Mouse (Mus musculus) right cerebral cortex, postnatal 14 days (tissue): ENCODE results near the gene Tapbpl.
"Not testable (repeated sequence)": the region's sequence is repeated elsewhere in the genome, so short reads cannot be mapped to it uniquely, and the experiment has no call there.

Source experiments
- DNase-seq: peaks from one replicate; pipeline ENCODE4 v3.0.0; 2022

Tapbpl gene

DNA sequence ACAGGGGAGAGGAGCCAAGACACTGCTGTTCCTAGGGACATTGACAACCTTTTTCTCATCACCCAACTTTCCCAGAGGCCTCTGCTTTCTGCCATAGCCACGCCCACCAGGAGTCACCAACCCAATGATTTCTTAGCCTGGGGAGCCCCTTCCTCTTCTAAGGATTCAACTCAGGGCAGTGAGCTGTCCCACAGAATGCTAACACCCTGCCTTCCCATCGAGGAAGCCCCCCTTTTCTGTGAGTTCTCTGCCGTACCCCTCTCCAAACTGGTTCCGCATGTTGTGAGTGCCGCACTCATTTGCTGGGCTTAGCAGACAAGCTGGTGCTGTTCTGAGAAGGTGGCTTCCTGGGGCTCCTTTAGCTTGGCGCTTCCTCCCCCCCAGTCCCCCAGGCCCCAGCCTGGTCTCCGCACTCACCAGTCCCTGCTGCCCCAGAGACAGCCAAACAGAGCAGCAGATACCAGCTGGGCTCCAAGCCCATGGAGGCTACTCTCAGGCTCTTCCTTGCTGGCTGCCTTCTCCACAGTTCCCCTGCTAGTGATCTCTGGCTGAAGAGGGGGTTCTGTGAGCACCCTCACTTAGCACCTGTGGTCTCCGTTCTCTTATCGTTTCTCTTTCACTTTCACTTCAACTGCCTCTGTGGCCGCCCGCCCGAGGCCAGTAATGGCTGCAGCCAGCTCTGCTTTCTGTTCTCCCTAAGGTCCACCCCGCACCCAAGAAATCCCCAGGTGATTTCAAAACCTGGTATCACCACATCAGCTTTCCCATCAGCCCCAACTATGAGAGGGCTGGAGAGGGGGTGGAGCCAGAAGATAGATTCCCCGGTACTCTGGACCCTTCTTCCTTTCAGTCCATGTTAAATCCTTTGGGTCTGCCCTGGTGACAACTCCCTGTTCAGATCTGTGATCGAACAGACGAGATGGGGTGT lies at the start of gene Tapbpl:
Tapbpl (minus strand) TSS at position 744 of the 928 bp plus-strand sequence.
- no peak for DNase-seq

DNA sequence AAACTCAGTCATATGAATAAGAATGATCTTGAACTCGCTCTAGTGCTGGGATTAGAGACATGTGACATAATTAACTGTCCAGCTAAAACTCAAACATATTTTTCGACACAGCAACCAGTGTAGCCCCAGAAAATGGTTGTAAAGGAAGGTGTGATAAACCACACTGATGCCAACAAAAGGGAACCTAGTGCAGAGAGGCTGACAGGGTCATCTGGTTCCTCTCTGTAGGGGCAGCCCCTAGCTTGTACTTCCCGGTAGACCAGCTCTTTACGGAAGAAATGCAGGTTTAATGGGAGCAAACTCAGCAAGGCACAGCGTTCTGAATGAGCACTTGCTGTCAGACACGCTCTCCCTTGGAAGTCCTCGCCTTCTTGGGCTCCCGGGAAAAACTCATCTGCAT lies 48.1 kb upstream of the Tapbpl start:
- DNase-seq, result no peak

DNA sequence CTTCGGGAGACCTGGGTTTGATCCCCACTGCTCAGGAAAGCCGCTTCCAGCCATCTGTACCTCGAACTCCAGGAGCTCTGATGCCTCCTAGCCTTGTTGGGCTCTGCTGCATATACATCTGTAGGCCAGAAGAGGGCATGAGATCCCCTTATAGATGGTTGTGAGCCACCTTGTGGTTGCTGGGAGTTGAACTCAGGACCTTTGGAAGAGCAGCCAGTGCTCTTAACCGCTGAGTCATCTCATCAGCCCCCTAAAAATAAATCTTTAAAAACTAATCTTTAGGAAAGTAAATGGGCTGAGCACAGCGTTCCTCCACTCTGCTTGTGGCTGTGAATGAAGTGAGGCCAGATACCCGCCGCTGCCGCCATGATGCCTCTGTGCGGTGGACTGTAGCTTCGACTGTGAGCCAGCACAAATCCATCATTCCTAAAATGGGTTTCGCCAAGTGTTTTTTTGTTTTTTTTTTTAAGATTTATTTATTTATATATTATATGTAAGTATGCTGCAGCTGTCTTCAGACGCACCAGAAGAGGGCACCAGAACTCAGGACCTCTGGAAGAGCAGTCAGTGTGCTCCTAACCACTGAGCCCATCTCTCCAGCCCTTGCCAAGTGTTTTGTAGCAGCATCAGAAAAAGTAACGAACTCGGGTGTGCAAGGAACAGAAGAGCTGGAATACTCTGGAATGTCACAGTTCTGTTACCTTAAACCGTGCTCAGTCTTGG lies 43.3 kb upstream of the Tapbpl start:
- DNase-seq, result peak; percentile 50

DNA sequence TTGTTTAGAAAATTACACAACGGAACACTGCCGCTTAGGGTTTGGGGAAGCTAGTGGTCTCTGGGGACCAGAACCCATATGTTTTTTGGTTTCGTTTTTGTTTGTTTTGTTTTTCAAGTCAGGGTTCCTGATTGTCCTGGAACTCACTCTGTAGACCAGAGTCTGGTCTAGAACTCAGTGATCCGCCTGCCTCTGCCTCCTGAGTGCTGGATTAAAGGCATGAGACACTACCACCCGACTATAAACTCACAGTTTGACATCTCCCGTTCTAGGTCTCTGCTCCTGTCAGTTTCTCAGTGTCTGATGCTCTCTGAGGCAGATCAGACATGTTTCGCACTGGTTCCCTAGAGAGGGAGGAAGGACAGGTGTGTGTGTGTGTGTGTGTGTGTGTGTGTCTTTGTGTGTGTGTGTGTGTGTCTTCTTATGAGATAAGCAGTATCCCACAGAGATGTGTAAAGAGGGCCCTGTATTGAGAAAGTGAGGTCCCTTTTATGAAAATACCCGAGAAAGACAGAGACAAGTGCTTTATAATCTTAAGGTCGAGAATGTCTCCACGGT lies 40.6 kb upstream of the Tapbpl start:
- DNase-seq, result no peak

DNA sequence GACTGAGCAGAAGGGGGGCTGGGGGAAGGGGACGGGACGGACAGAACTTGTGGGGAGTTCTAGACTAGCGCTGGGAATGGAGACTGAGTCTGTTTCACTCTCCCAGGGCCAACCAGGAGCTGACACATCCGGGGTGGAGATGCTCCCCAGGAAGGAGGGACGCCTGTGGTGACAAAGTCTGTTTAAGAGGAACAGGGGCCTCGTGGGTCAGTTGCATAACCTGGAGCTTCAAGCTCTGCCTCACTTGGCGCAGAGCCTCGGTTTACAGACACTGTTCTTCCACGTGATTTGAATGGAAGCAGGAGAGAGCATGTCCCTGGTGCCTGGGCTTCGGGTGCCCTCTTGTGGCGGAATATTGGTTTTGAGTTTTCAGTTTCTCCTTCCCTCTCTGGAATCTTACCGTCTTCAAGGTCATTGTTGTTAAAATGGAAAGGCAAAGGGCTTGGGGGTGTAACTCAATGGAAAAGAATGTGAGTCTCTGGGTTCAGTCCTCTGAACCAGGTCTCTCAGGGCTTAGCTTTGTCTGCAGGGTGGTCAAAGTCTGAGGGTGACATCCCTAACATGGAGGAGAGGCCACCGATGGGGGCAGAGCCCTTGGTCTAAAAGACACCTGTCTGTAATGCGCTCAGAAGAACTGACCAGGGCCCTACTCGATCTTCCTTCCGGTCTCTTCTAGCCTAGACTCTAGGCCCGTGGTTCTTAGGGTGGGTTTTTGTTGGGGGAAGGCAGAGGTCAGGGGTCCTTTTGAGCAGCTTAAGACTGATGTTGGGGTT lies 40.0 kb upstream of the Tapbpl start:
- DNase-seq, result peak; percentile 91

DNA sequence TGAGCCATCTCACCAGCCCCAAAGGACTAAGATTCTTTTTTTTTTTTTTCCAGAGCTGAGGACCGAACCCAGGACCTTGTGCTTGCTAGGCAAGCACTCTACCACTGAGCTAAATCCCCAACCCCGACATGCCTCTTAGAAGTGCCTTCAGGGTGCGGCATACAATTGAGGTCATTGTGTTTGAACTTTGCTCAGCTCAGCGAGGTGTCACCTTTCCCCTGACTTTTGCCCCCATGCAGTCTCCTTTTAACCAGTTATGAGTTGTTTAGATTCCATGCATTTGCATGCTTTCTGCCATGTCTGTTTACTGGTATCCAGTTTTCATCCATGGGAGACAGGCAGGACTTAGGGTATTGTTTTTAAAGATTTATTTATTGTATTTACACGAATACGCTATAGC lies 37.1 kb upstream of the Tapbpl start:
- no peak for DNase-seq

DNA sequence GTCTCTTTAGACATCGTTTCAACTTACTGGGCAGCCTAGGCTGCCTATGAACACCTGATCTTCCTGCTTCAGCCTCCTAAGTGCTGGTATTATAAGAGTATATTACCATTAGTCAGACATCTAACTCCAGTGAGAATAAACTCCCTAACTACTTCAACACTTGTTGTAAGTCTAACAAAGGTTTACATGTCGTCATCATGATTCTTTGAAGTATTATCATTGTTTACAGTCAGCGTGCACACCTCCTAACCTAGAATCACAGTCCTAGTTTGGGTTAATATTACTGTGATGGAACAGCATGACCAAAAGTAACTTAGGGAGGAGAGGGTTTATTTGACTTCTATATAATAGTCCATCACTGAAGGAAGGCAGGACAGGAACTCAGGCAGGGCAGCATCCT lies 35.8 kb upstream of the Tapbpl start:
- no peak for DNase-seq

DNA sequence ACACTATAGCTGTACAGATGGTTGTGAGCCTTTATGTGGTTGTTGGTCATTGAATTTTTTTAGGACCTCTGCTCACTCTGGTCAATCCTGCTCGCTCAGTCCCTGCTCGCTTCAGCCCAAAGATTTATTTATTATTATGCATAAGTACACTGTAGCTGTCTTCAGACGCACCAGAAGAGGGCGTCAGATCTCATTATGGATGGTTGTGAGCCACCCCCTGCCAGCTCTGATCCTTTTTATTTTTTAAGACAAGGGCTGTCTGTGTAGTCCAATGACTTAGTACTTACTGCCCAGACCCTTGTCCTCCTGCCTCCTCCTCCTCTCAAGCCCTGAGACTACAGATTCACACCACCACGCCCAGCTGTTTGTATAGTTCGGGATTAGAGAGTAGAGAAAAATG lies 34.9 kb upstream of the Tapbpl start:
- DNase-seq, result not testable (repeated sequence)

DNA sequence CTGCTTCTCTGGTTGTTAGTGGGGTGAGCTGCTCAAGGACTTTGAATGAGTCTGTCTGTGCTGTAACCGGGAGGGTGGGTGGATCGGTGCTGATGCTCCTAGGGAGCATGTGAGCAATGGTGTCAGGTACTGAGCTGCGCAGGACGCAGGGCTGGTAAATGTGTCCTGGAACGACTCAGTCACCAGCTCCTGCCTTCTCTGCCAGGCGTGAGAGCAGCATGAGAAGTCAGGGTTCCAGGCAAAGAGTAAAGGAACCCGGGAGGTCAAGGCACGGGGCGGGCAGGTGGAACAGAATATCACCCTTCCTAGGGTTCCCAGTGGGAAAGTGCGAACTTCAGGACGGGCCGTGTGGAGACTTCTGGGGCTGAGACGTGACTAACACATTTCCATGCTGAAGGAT lies 34.4 kb upstream of the Tapbpl start:
- DNase-seq, result no peak

DNA sequence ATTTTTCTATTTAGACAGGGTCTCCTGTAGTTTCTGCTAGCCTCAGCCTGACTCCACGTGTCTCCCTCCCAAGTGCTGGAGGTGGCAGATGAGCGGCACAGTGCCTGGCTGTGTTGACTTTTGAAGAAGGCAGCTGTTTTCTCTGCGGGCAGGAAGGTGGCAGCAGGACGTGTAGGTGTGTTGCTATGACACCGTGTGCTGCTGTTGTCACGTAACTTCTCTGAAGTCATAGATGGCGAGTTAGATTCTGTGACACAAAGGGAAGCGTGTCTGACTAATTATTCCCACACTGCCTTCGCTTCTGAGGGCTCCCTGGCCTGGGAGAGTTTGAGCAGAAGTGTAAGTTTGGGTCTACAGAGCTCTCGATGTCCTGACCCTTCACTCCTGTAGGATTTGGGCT lies 33.6 kb upstream of the Tapbpl start:
- no peak for DNase-seq

DNA sequence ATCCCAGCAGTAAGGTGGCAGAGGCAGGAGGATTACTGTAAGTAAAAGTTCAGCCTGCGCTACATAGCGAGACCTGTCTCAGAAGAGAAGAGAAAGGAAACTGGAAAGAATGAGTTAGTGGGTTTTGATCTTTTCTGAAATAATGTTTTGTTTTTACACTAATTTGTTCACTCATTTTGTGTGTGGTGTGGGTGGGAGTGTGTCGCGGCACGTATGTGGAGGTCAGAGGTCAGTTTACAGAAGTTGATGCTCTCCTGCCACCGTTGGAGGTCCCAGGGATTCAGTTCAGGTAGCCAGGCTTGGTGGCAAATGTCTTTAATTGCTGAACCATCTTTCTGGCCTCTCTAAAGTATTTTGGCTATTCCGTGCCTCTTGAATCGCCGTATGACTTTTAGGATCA lies 32.6 kb upstream of the Tapbpl start:
- no peak for DNase-seq

DNA sequence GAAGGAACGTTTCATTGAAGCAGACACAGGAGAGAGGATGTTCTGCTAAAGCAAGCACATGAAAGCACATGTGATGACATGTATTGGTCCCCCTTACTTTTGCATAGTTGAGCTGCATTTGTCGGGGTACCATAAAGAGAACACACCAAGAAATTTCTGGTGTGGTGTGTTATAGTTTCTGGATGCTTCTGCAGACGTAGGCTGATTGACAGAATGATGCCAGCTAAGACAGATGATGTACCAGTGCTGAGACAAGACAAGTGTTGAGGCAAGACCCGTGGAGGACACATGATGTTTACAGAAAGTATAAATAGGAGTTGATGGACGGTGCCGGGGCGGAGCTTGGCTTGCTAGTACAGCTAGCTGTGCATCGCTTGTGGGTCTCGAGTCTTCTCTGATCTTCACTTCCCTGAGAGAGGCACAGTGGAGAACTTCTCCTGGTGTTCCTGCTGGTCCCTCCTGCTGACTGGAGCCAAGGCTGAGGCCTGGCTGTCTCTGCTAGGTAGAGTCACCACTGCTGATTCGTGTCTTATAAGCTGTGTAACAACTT lies 28.4 kb upstream of the Tapbpl start:
- no peak for DNase-seq

DNA sequence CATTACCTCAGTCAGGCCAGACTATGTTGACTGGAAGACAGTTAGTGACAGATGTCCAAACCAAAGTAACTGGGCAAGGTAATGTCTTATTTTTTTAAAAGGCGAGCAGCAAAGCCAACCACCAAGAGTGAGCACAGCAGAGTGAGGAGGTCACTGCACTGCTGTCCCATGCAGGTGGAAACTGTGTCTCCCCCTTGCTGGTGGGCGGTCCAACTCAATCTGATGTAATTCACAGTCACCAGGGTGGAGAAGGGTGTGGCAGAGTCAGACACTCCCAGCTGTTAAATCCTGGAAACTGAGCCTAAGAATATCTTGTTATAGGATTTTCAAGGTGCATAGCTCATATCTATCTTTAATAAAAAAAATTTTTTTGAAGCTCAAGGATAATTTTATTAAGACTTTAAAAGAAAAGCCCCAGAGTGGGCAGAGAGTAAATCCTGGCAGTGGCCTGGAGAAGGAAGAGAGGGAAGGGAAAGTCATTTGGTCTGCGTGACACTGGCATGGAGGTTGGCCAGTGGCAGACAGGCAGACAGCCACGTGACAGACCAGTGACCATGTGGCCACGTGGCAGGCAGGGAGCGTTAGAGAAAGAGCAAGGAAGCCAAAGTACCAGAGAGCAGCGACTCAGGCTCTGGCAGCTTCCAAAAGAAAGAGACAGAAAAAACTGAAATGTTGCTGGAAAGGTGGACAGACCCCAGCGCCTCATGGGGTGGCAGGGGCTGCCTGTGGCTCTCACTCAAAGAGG lies 24.7 kb upstream of the Tapbpl start:
- DNase-seq, result no peak

DNA sequence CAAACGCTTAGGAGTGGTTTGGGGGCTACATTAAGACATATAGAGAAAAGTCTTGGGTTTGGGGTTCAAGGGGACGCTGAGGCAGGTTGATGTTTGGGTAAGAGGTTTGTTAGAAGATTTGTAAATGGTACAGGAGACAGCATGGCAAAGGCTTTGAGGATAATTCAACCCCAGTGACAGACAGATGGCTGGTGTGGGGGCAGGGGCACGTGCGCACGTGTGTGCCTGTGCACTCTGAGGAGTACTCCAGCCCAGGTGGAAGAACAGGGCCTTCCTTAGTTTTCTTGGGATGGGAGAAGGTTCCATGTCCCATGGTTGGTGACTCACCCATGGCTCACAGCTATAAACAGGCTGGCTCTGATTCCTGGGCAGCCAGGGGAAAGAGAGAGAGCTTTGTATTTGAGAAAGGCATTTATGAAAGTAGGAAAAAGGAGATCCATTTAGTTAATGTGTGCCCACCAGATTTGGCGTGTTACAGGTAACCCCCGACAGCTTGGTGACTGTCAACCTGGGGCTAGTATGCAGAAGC lies 23.9 kb upstream of the Tapbpl start:
- DNase-seq, result no peak

DNA sequence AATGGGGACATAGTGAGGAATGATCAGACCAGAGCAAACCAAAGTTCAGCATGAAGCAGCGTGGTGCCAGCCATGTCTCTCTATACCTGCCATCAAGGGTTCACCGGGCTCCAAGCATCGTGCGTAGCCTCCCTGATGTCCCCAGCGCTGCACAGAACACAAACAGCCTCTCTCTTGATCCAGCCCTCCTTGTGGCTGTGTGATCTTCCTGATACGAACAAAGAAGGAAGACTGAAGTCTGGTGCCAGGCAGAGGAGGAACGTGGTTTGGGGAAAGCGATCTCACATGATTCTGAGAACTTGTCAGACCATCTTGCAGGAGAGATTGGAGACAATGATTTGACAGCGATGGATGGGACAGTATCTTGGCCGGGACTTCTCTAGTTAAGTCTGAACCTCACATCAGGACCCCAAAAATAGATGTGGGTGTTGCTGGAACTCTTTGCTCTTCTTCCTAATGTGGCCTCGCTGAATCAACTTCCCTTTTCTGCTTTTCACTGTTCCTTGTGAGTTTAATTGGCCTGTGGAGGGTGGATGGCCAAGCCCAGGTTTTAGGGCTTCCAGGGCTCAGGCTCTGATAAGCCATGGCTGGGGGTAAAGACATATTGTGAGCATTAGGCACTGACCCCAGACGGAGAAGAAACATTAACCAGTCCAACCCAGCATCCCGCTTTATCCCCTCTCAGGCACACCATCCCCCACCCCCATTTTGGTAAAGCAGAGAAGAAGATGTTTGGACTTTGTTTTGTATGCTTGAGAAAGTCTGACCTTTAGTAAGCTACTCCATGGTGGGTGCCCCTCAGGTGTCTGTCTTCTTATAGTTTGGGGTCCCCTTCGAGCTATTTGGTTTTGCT lies 22.4 kb upstream of the Tapbpl start:
- DNase-seq, result no peak

DNA sequence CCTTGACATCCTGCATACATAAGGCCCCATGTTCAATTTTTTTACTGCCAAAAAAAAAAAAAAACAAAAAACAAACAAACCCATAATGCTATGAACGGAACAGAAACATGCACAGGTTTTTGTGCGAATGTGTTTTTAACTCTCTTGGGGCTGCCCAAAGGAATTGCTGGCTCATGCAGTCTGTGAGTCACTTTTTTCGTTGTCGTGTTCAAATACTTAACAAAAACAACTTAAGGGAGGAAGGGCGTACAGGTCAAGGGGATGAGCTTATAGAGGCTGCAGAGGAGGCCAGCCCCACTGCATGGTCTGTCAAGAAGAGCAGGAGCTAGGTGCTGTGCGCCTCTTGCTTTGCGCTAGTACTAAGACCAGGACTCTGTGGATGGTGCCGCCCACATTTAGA lies 21.1 kb upstream of the Tapbpl start:
- DNase-seq, result no peak

DNA sequence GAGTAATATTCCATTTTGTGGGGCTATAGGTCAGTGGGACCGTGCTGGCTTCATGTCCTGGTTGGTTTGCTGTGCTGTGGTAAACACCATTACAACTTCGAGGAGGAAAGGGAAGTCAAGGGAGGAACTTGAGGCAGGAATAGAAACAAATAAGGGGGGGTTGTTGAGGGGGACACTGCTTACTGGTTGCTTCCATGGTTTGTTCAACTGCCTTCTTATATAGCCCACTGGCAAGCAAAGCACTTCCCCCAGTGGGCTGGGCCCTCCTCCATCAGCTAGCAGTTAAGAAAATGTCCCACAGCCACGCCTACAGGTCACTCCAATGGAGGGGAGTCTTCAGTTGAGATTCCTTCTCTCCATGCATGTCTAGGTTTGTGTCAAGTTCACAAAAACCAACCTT lies 20.6 kb upstream of the Tapbpl start:
- DNase-seq, result no peak

DNA sequence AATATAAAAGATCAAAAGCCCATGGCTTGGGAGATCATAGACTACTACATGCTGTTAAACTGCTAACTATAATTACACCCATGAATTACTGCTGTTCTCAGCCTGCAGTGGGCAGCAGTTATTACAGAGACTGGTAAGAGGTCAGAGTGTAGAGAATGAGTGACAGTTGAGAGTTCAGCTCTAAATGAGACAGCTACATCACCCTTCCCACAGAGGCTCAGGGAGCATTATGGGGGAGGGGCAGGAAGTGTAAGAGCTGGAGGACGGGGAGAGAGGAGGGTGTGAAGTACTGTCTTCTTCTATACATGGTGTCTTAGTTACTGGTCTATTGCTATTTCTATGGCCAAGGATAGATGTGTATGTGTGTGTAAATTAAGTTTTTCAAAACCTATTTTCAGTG lies 12.9 kb upstream of the Tapbpl start:
- DNase-seq, result no peak

DNA sequence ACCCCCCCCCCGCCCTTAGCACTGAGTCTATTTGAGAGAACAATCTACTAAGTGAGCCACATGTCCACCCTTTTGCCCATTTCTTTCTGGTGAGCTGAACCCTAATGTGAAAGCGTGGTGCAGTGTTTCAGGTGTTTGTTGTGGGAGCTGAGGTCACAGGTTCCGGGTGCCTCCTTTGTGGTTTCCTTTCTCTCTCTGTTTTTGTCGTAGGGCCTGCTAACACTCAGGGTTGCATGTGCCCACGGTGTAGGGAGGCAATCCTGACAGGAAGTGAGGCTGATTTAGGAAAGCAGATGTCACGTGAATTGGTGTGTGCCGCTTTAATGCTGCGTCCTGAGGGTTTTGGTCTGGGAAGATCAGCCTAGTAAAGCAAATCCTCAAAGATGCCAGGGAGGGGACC lies 9.9 kb upstream of the Tapbpl start:
- DNase-seq, result no peak

DNA sequence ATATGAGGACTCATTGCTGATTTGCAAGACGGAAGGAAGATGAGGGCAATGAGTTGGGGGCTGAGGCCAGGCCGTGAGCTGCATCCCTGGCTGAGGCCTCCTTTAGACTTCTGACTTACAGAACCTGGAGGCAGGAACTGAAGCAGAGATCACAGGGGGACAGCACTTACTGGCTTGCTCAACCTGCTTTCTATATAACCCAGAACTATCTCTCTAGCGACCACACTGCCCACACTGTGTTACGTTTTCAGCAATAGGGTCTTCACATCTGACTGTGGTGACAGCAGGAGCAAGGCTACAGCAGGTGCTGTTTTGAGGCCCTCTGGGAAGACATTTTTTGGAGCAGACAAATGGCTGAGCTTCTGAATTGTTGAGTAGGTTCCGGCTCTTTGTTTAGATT lies 9.0 kb upstream of the Tapbpl start:
- DNase-seq, result no peak

DNA sequence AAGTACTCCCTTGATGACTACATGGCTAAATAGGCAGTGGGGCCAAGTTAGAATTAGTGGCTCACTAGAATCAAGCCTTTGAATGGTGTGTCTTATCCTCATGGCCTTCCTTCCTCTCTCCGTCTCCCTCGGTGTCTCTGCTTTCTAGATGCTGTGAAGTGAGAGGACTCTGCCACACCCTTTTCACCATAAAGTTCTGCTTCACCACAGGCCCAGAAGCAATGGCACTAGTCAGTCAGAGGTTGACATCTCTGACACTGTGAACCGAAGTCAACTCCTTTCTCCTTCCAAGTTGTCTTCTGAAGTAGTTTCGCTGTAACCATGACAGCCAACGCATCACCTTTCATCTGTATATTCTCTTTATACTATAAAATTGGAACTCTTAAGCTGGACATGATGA lies 7.9 kb upstream of the Tapbpl start:
- DNase-seq, result no peak
